Mouse (Mus musculus) macrophage (primary cell): ENCODE measurements at regions not wholly inside any gene's neighbourhood (a gene's known extent, or its start where the extent isn't known, plus 50 kb on each side); places are given as distances from the start of the nearest gene placed in this dataset.

Experiments used
- H3K27ac ChIP-seq: fragments of 350-480 bp; formaldehyde crosslinking; 2 replicates; pipeline ENCODE4 v1.9.0; 2021
- H3K36me3 ChIP-seq: fragments of 350-480 bp; formaldehyde crosslinking; 2 replicates; pipeline ENCODE4 v1.9.0; 2021; ENCODE audit errors: inconsistent target
- H3K4me3 ChIP-seq: fragments of 350-480 bp; formaldehyde crosslinking; 2 replicates; pipeline ENCODE4 v1.9.0; 2021; ENCODE audit errors: inconsistent target
- H3K79me2 ChIP-seq: fragments of 350-480 bp; formaldehyde crosslinking; 2 replicates; pipeline ENCODE4 v1.9.0; 2021; ENCODE audit errors: inconsistent target
- WGBS: methylation state at CpG from one replicate; pipeline ENCODE4 v1.1.7; 2026; ENCODE audit warnings: inconsistent platforms; ENCODE audit not compliant: missing documents; 5-methylcytosine and 5-hydroxymethylcytosine counted together

- H3K4me3 ChIP-seq = no peak overlapping the region
- no peak overlapping the region for H3K27ac ChIP-seq
- H3K79me2 ChIP-seq = no peaks in the 10 kb centered on the region
- 93% methylated on average over 2 of the region's 2 CpGs for WGBS
- no peaks in the 10 kb centered on the region for H3K36me3 ChIP-seq
Observed at GRCm38 (mm10) chr1:128765626-128766025, 173.5 kb upstream of the Cxcr4 start.

- Histone ChIP-seq H3K27ac (no peak overlapping the region), H3K4me3 (no peak overlapping the region), H3K79me2 (no peaks in the 10 kb centered on the region), H3K36me3 (no peaks in the 10 kb centered on the region)
- WGBS = 84% methylated on average over 3 of the region's 3 CpGs
Observed at GRCm38 (mm10) chr1:128765142-128765541, 173.0 kb upstream of the Cxcr4 start.

GRCm38 (mm10) chr1:128762854-128763253, 170.8 kb upstream of the Cxcr4 start:
- Histone ChIP-seq H3K79me2 (no peaks in the 10 kb centered on the region), H3K4me3 (no peak overlapping the region), H3K36me3 (no peaks in the 10 kb centered on the region), H3K27ac (no peak overlapping the region)
- 97% methylated on average over 4 of the region's 4 CpGs for WGBS

GRCm38 (mm10) chr1:128762076-128762475, 170.0 kb upstream of the Cxcr4 start:
- H3K79me2 ChIP-seq = no peaks in the 10 kb centered on the region
- 65% methylated on average over 5 of the region's 5 CpGs for WGBS
- H3K36me3 ChIP-seq = no peaks in the 10 kb centered on the region
- no peak overlapping the region for H3K27ac ChIP-seq
- no peak overlapping the region for H3K4me3 ChIP-seq

- Histone ChIP-seq H3K4me3 (no peak overlapping the region), H3K27ac (no peak overlapping the region), H3K36me3 (no peaks in the 10 kb centered on the region), H3K79me2 (no peaks in the 10 kb centered on the region)
- 95% methylated on average over 10 of the region's 11 CpGs for WGBS
Observed at GRCm38 (mm10) chr1:128758802-128759481, 166.8 kb upstream of the Cxcr4 start.

- 91% methylated on average over 13 of the region's 13 CpGs for WGBS
- Histone ChIP-seq H3K27ac (no peak overlapping the region), H3K4me3 (no peak overlapping the region), H3K79me2 (no peaks in the 10 kb centered on the region), H3K36me3 (no peaks in the 10 kb centered on the region)
Observed at GRCm38 (mm10) chr1:128758294-128758801, 166.3 kb upstream of the Cxcr4 start.

- H3K27ac ChIP-seq = no peak overlapping the region
- WGBS = 100% methylated on average over 3 of the region's 3 CpGs
- no peak overlapping the region for H3K4me3 ChIP-seq
- H3K36me3 ChIP-seq = no peaks in the 10 kb centered on the region
- H3K79me2 ChIP-seq = no peaks in the 10 kb centered on the region
Observed at GRCm38 (mm10) chr1:128753427-128754012, 161.4 kb upstream of the Cxcr4 start.

GRCm38 (mm10) chr1:128749437-128749994, 157.4 kb upstream of the Cxcr4 start:
- WGBS = 90% methylated on average over 5 of the region's 5 CpGs
- H3K79me2 ChIP-seq = no peaks in the 10 kb centered on the region
- no peaks in the 10 kb centered on the region for H3K36me3 ChIP-seq
- H3K27ac ChIP-seq = no peak overlapping the region
- H3K4me3 ChIP-seq = no peak overlapping the region

- Histone ChIP-seq H3K36me3 (no peaks in the 10 kb centered on the region), H3K27ac (peak overlapping the region; percentile 40), H3K79me2 (no peaks in the 10 kb centered on the region), H3K4me3 (no peak overlapping the region)
- WGBS = 51% methylated on average over 12 of the region's 12 CpGs
Observed at GRCm38 (mm10) chr1:128747196-128747790, 155.2 kb upstream of the Cxcr4 start.

- 38% methylated on average over 3 of the region's 3 CpGs for WGBS
- Histone ChIP-seq H3K4me3 (no peak overlapping the region), H3K36me3 (no peaks in the 10 kb centered on the region), H3K27ac (peak overlapping the region; percentile 40), H3K79me2 (no peaks in the 10 kb centered on the region)
Observed at GRCm38 (mm10) chr1:128746461-128747009, 154.4 kb upstream of the Cxcr4 start.

GRCm38 (mm10) chr1:128740616-128741015, 148.5 kb upstream of the Cxcr4 start:
- H3K4me3 ChIP-seq = no peak overlapping the region
- no peaks in the 10 kb centered on the region for H3K79me2 ChIP-seq
- WGBS = 96% methylated on average over 2 of the region's 2 CpGs
- no peaks in the 10 kb centered on the region for H3K36me3 ChIP-seq
- H3K27ac ChIP-seq = no peak overlapping the region

- Histone ChIP-seq H3K27ac (no peak overlapping the region), H3K79me2 (no peaks in the 10 kb centered on the region), H3K36me3 (no peaks in the 10 kb centered on the region), H3K4me3 (no peak overlapping the region)
- WGBS = 24% methylated on average over 3 of the region's 4 CpGs
Observed at GRCm38 (mm10) chr1:128738152-128738551, 146.1 kb upstream of the Cxcr4 start.

- no peaks in the 10 kb centered on the region for H3K79me2 ChIP-seq
- no peaks in the 10 kb centered on the region for H3K36me3 ChIP-seq
- WGBS = 88% methylated on average over 2 of the region's 2 CpGs
- H3K4me3 ChIP-seq = no peak overlapping the region
- H3K27ac ChIP-seq = no peak overlapping the region
Observed at GRCm38 (mm10) chr1:128734857-128735256, 142.8 kb upstream of the Cxcr4 start.

- H3K4me3 ChIP-seq = no peak overlapping the region
- 86% methylated on average over 3 of the region's 3 CpGs for whole genome bisulfite sequencing
- H3K36me3 ChIP-seq = no peaks in the 10 kb centered on the region
- H3K27ac ChIP-seq = no peak overlapping the region
- no peaks in the 10 kb centered on the region for H3K79me2 ChIP-seq
Observed at GRCm38 (mm10) chr1:128731445-128731844, 139.4 kb upstream of the Cxcr4 start.
